Mouse (Mus musculus) heart, adult 11 months (tissue): ENCODE results near the gene Stk38l.
A peak's percentile ranks its signal among the peaks of the same experiment; 100 is the strongest.

Experiments
- DNase-seq: peaks from one replicate; pipeline ENCODE4 v3.0.0; 2022

The Stk38l gene

GRCm38 (mm10) chr6:146724581-146725383 lies at the start of gene Stk38l:
Gene Stk38l (plus strand): TSS chr6:146724995.
- peak; percentile 99 for DNase-seq

GRCm38 (mm10) chr6:146676904-146677303 lies 47.9 kb upstream of the Stk38l start:
- peak; percentile 58 for DNase-seq

- DNase-seq = peak; percentile 73
Measured at GRCm38 (mm10) chr6:146678136-146679070, 46.4 kb upstream of the Stk38l start.

- DNase-seq = peak; percentile 91
Measured at GRCm38 (mm10) chr6:146683881-146684280, 40.9 kb upstream of the Stk38l start.

GRCm38 (mm10) chr6:146685781-146686308 lies 39.0 kb upstream of the Stk38l start:
- DNase-seq = peak; percentile 98

- peak; percentile 90 for DNase-seq
Measured at GRCm38 (mm10) chr6:146686463-146687196, 38.2 kb upstream of the Stk38l start.

- DNase-seq = no peak
Measured at GRCm38 (mm10) chr6:146688010-146688409, 36.8 kb upstream of the Stk38l start.

GRCm38 (mm10) chr6:146688861-146689260 lies 35.9 kb upstream of the Stk38l start:
- peak; percentile 57 for DNase-seq

- DNase-seq = peak; percentile 86
Measured at GRCm38 (mm10) chr6:146697767-146698166, 27.0 kb upstream of the Stk38l start.

GRCm38 (mm10) chr6:146698376-146698775 lies 26.4 kb upstream of the Stk38l start:
- DNase-seq = peak; percentile 83

- DNase-seq = peak; percentile 74
Measured at GRCm38 (mm10) chr6:146700461-146700860, 24.3 kb upstream of the Stk38l start.

- peak; percentile 98 for DNase-seq
Measured at GRCm38 (mm10) chr6:146702126-146702881, 22.5 kb upstream of the Stk38l start.

GRCm38 (mm10) chr6:146703351-146703750 lies 21.4 kb upstream of the Stk38l start:
- peak; percentile 35 for DNase-seq

GRCm38 (mm10) chr6:146705631-146706030 lies 19.2 kb upstream of the Stk38l start:
- peak; percentile 75 for DNase-seq

GRCm38 (mm10) chr6:146719606-146720005 lies 5.2 kb upstream of the Stk38l start:
- no peak for DNase-seq

- peak; percentile 88 for DNase-seq
Measured at GRCm38 (mm10) chr6:146723805-146724204, 990 bp upstream of the Stk38l start.

GRCm38 (mm10) chr6:146725384-146725791 lies 593 bp downstream of the Stk38l start:
- DNase-seq = no peak

GRCm38 (mm10) chr6:146731031-146731430 lies 6.2 kb downstream of the Stk38l start:
- DNase-seq = no peak

- DNase-seq = peak; percentile 51
Measured at GRCm38 (mm10) chr6:146731692-146732091, 6.9 kb downstream of the Stk38l start.

GRCm38 (mm10) chr6:146732232-146732631 lies 7.4 kb downstream of the Stk38l start:
- DNase-seq = peak; percentile 15

GRCm38 (mm10) chr6:146732676-146733075 lies 7.9 kb downstream of the Stk38l start:
- DNase-seq = peak; percentile 90

- DNase-seq = peak; percentile 78
Measured at GRCm38 (mm10) chr6:146733554-146733953, 8.8 kb downstream of the Stk38l start.
